Mouse (Mus musculus): ENCODE data around the gene Lce3b. TPM values are rescaled to one million over a fixed set of nuclear protein-coding genes. Genes with fewer than 3 reads are reported as not detected.

Gene Lce3b
- polyA plus RNA-seq, 1 experiment from 2014 or later: not detected

DNA sequence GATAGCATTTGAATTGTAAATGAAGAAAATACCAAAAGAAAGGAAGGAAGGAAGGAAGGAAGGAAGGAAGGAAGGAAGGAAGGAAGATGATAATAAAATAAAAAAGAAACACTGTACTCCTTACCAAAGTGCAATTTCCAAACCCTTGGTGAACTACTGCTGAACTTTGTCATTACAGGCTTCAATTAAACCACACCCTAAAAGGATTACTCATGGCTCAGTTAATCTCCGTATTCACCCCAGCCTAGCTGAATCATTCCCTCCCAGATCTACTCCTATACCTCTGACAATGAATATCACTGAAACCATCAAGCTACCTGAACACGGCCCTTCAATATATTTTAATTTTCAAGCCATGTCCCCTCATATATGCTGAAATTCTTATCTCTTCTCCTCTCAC lies 45.7 kb downstream of the Lce3b start:
- Histone ChIP-seq H3K4me3 (no peak overlapping the region), H3K4me1 (no peaks in the 10 kb centered on the region), H3K4me2 (no peak overlapping the region), H3K27ac (no peak overlapping the region), H3K9ac (no peak overlapping the region), H3K27me3 (no peaks in the 10 kb centered on the region), H3K36me3 (no peaks in the 10 kb centered on the region), H3K9me3 (no peaks in the 10 kb centered on the region)
- 58% methylated on average over 2 of the region's 2 CpGs for WGBS
- ATAC-seq (ENCODE audit: insufficient number of reproducible peaks, insufficient read depth, low FRiP score, low TSS enrichment, low read depth): no peak

Other genes with a start within 250 kb of the Lce3b start
- gene Lce1d, start 245.8 kb upstream of the Lce3b start, polyA plus RNA-seq (2015; fragmentation: Nextera tagmentation; extraction: Ambion mirVana): not detected in 2 replicates
- not detected in 2 replicates for gene Lce1e, start 223.9 kb upstream of the Lce3b start, polyA plus RNA-seq (2015; fragmentation: Nextera tagmentation; extraction: Ambion mirVana)
- gene Lce1f, start 212.6 kb upstream of the Lce3b start, polyA plus RNA-seq (2015; fragmentation: Nextera tagmentation; extraction: Ambion mirVana): not detected in 2 replicates
- not detected in 2 replicates for gene Gm38119, start 193.9 kb upstream of the Lce3b start, polyA plus RNA-seq (2015; fragmentation: Nextera tagmentation; extraction: Ambion mirVana)
- not detected in 2 replicates for gene Lce1g, start 180.6 kb upstream of the Lce3b start, polyA plus RNA-seq (2015; fragmentation: Nextera tagmentation; extraction: Ambion mirVana)
- gene Lce1h, start 167.9 kb upstream of the Lce3b start, polyA plus RNA-seq (2015; fragmentation: Nextera tagmentation; extraction: Ambion mirVana): not detected in 2 replicates
- not detected in 2 replicates for gene Lce1i, start 154.1 kb upstream of the Lce3b start, polyA plus RNA-seq (2015; fragmentation: Nextera tagmentation; extraction: Ambion mirVana)
- gene Lce1j, start 142.5 kb upstream of the Lce3b start, polyA plus RNA-seq (2015; fragmentation: Nextera tagmentation; extraction: Ambion mirVana): not detected in 2 replicates
- gene Lce1k, start 125.1 kb upstream of the Lce3b start, polyA plus RNA-seq (2015; fragmentation: Nextera tagmentation; extraction: Ambion mirVana): not detected in 2 replicates
- not detected in 2 replicates for gene Kprp, start 105.7 kb upstream of the Lce3b start, polyA plus RNA-seq (2015; fragmentation: Nextera tagmentation; extraction: Ambion mirVana)
- not detected in 2 replicates for gene Lce1l, start 81.7 kb upstream of the Lce3b start, polyA plus RNA-seq (2015; fragmentation: Nextera tagmentation; extraction: Ambion mirVana)
- gene 2310050C09Rik, start 62.8 kb upstream of the Lce3b start, polyA plus RNA-seq (2015; fragmentation: Nextera tagmentation; extraction: Ambion mirVana): not detected in 2 replicates
- 0.42 TPM in 1 of 2 replicates, not detected in the other for gene Lce3a, start 6.7 kb upstream of the Lce3b start, polyA plus RNA-seq (2015; fragmentation: Nextera tagmentation; extraction: Ambion mirVana)
- not detected in 2 replicates for gene Lce3c, start 11.5 kb downstream of the Lce3b start, polyA plus RNA-seq (2015; fragmentation: Nextera tagmentation; extraction: Ambion mirVana)
- not detected in 2 replicates for gene Lce3d, start 24.4 kb downstream of the Lce3b start, polyA plus RNA-seq (2015; fragmentation: Nextera tagmentation; extraction: Ambion mirVana)
- gene Lce3e, start 34.1 kb downstream of the Lce3b start, polyA plus RNA-seq (2015; fragmentation: Nextera tagmentation; extraction: Ambion mirVana): not detected in 2 replicates
- gene Lce3f, start 59.2 kb downstream of the Lce3b start, polyA plus RNA-seq (2015; fragmentation: Nextera tagmentation; extraction: Ambion mirVana): not detected in 2 replicates
- gene Crct1, start 82.7 kb downstream of the Lce3b start, polyA plus RNA-seq (2015; fragmentation: Nextera tagmentation; extraction: Ambion mirVana): 0.65 and 0.91 TPM in 2 replicates
- not detected in 2 replicates for gene Lce1m, start 86.1 kb downstream of the Lce3b start, polyA plus RNA-seq (2015; fragmentation: Nextera tagmentation; extraction: Ambion mirVana)
- gene Gm4858, start 135.8 kb downstream of the Lce3b start, polyA plus RNA-seq (2015; fragmentation: Nextera tagmentation; extraction: Ambion mirVana): not detected in 2 replicates
- 0.65 and 0.76 TPM in 2 replicates for gene Crnn, start 211.8 kb downstream of the Lce3b start, polyA plus RNA-seq (2015; fragmentation: Nextera tagmentation; extraction: Ambion mirVana)

All from embryonic facial prominence, embryonic 13.5 days (tissue).